Mouse (Mus musculus) heart, embryonic 13.5 days (tissue): ENCODE data around the gene Wipi2. TPM values are rescaled to one million over a fixed set of nuclear protein-coding genes. Genes with fewer than 3 reads are reported as not detected.

ENCODE experiments used
- ATAC-seq: fragments of 200-750 bp; cut with Nextera tagmentation; 2 replicates; pipeline ENCODE4 v1.8.0; 2017; ENCODE audit warnings: moderate TSS enrichment; ENCODE audit not compliant: insufficient number of reproducible peaks, low FRiP score, low TSS enrichment; ENCODE audit errors: extremely low read depth
- H3K27ac ChIP-seq: fragments of 300-500 bp; sonication (generic); replicated peaks from 2 replicates; pipeline ENCODE4 v1.5.1; 2015; ENCODE audit warnings: moderate library complexity, mild to moderate bottlenecking, inconsistent platforms
- H3K27me3 ChIP-seq: fragments of 300-500 bp; sonication (generic); replicated peaks from 2 replicates; pipeline ENCODE4 v1.6.1; 2015; ENCODE audit warnings: mild to moderate bottlenecking, inconsistent platforms
- H3K36me3 ChIP-seq: fragments of 300-500 bp; sonication (generic); 2 replicates; pipeline ENCODE4 v1.6.1; 2015; ENCODE audit warnings: mild to moderate bottlenecking, inconsistent platforms
- H3K4me1 ChIP-seq: fragments of 300-500 bp; sonication (generic); 2 replicates; pipeline ENCODE4 v1.6.1; 2015; ENCODE audit warnings: inconsistent platforms
- H3K4me2 ChIP-seq: fragments of 300-500 bp; sonication (generic); 2 replicates; pipeline ENCODE4 v1.6.1; 2015; ENCODE audit warnings: inconsistent platforms, mild to moderate bottlenecking, moderate library complexity
- H3K4me3 ChIP-seq: fragments of 300-500 bp; sonication (generic); 2 replicates; pipeline ENCODE4 v1.5.1; 2015; ENCODE audit warnings: moderate library complexity, mild to moderate bottlenecking, inconsistent platforms
- H3K9ac ChIP-seq: fragments of 300-500 bp; sonication (generic); 2 replicates; pipeline ENCODE4 v1.6.1; 2015; ENCODE audit warnings: inconsistent platforms, mild to moderate bottlenecking, moderate library complexity
- H3K9me3 ChIP-seq: fragments of 300-500 bp; sonication (generic); 2 replicates; pipeline ENCODE4 v1.6.1; 2016; ENCODE audit warnings: inconsistent platforms
- WGBS: fragments of 180-500 bp; shearing (Covaris S2); methylation state at CpG from one replicate; pipeline ENCODE4 v1.1.7; 2015; ENCODE audit warnings: mixed read lengths; 5-methylcytosine and 5-hydroxymethylcytosine counted together
- polyA plus RNA-seq: library from polyadenylated mRNA; unstranded; fragments of >200 nt; fragmentation: Nextera tagmentation; extraction: Ambion mirVana; gene quantifications from 2 replicates; pipeline ENCODE4 v1.2.1, GENCODE M21; 2015

The Wipi2 gene
- polyA plus RNA-seq, 1 experiment from 2014 or later, result 25.8 TPM

- Histone ChIP-seq H3K9me3 (no peaks in the 10 kb centered on the region), H3K27me3 (no peaks in the 10 kb centered on the region), H3K27ac (no peak overlapping the region), H3K4me1 (no peaks in the 10 kb centered on the region), H3K9ac (no peak overlapping the region; the same call in 1 of the 2 replicates), H3K4me2 (no peak overlapping the region), H3K36me3 (peaks cover 75% of the 10 kb centered on the region), H3K4me3 (no peak overlapping the region)
- 86% methylated on average over 11 of the region's 11 CpGs for WGBS
- ATAC-seq, result no peak
Observed at GRCm38 (mm10) chr5:142668556-142669263, 41.2 kb downstream of the Wipi2 start.

DNA sequence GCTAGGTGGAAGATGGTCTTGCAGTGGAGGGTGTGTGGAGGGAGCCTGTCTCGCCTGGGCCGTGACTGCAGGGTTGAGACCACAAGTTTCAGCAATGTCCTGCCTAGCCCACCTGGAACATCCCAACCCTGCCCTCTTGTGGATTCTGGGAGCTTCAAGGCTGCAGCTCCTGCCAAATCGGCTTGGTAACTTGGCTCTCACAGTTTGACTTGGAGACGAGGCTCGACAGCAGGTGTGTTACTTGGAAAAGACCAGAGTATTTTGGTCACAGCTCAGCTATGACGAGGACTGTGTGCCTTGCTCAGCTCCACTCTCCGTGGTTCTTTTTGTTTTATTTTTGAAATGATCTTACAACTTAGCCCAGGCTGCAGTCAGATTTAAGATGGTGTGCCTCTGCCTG lies 42.2 kb downstream of the Wipi2 start:
- H3K9me3 ChIP-seq, result no peaks in the 10 kb centered on the region
- no peak overlapping the region for H3K9ac ChIP-seq
- H3K27me3 ChIP-seq, result no peaks in the 10 kb centered on the region
- H3K4me3 ChIP-seq, result no peak overlapping the region
- H3K36me3 ChIP-seq, result peaks cover 65% of the 10 kb centered on the region
- WGBS, result 76% methylated on average over 7 of the region's 7 CpGs
- no peaks in the 10 kb centered on the region for H3K4me1 ChIP-seq
- ATAC-seq, result no peak
- no peak overlapping the region for H3K27ac ChIP-seq
- no peak overlapping the region for H3K4me2 ChIP-seq

- Histone ChIP-seq H3K36me3 (peaks cover 32% of the 10 kb centered on the region), H3K4me3 (no peak overlapping the region), H3K4me2 (no peak overlapping the region), H3K4me1 (no peaks in the 10 kb centered on the region), H3K27ac (no peak overlapping the region), H3K9ac (no peak overlapping the region), H3K9me3 (no peaks in the 10 kb centered on the region), H3K27me3 (no peaks in the 10 kb centered on the region)
- ATAC-seq, result no peak
- WGBS, result 26% methylated on average over 5 of the region's 5 CpGs
Observed at GRCm38 (mm10) chr5:142673082-142673481, 45.6 kb downstream of the Wipi2 start.

DNA sequence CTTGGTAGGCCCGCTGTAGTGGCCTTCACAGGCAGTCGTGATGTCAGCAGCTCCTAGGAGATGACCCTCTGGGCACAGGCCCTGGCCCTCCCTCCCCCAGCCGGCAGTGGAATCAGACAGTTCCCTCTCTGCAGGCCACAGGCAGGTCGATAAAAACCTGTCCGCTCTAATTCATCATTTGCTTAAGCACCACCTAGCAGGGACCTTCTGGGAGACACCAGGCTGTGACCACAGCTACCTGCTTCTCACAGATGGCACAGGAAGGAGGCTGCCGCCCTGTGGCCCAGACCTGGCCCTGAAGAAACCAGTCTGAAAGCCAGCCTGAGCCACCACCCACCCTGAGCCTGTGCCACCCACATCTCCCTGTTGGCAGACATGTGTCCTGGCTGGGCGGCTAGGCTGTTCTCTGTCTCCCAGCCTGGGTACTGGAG lies 50.7 kb downstream of the Wipi2 start:
- H3K4me2 ChIP-seq, result no peak overlapping the region
- H3K9ac ChIP-seq, result no peak overlapping the region
- H3K4me3 ChIP-seq, result no peak overlapping the region
- peaks cover 5% of the 10 kb centered on the region for H3K9me3 ChIP-seq
- 61% methylated on average over 7 of the region's 7 CpGs for WGBS
- no peaks in the 10 kb centered on the region for H3K27me3 ChIP-seq
- no peak for ATAC-seq
- H3K36me3 ChIP-seq, result no peaks in the 10 kb centered on the region
- no peak overlapping the region for H3K27ac ChIP-seq
- no peaks in the 10 kb centered on the region for H3K4me1 ChIP-seq

DNA sequence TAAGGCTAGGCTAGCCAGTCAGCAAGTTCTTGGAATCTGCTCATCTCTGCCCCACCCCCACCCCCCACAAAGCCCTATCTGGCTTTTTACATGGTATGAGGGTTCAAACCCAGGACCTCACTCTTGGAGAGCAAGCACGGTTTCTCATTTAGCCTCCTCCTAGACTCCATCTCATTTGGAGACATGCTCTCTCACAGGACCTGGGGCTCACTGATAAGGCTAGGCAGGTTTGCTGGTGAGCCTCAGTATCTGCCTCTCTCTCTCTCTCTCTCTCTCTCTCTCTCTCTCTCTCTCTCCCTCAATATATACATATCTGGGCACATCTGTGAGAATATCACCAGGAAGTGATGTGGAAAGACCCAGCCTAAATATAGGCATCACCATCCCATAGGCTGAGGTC lies 51.6 kb downstream of the Wipi2 start:
- no peak for ATAC-seq
- 67% methylated on average over 1 of the region's 1 CpGs for WGBS
- H3K4me2 ChIP-seq, result no peak overlapping the region
- H3K27ac ChIP-seq, result no peak overlapping the region
- H3K27me3 ChIP-seq, result no peaks in the 10 kb centered on the region
- peaks cover 7% of the 10 kb centered on the region for H3K9me3 ChIP-seq
- H3K4me3 ChIP-seq, result no peak overlapping the region
- H3K36me3 ChIP-seq, result no peaks in the 10 kb centered on the region
- H3K4me1 ChIP-seq, result no peaks in the 10 kb centered on the region
- no peak overlapping the region for H3K9ac ChIP-seq

GRCm38 (mm10) chr5:142681911-142682310 lies 54.4 kb downstream of the Wipi2 start:
- Histone ChIP-seq H3K36me3 (no peaks in the 10 kb centered on the region), H3K9ac (no peak overlapping the region), H3K27ac (no peak overlapping the region), H3K27me3 (0 out of 2 replicates have a peak, but pooled peaks cover 6% of the 10 kb centered on the region), H3K4me2 (no peak overlapping the region), H3K4me3 (no peak overlapping the region), H3K9me3 (peaks cover 7% of the 10 kb centered on the region), H3K4me1 (no peaks in the 10 kb centered on the region)
- ATAC-seq, result no peak
- WGBS, result 77% methylated on average over 3 of the region's 3 CpGs

GRCm38 (mm10) chr5:142682529-142682928 lies 55.0 kb downstream of the Wipi2 start:
- H3K4me2 ChIP-seq, result no peak overlapping the region
- H3K27ac ChIP-seq, result no peak overlapping the region
- no peak for ATAC-seq
- H3K36me3 ChIP-seq, result no peaks in the 10 kb centered on the region
- 0 out of 2 replicates have a peak, but pooled peaks cover 11% of the 10 kb centered on the region for H3K27me3 ChIP-seq
- no peak overlapping the region for H3K9ac ChIP-seq
- no peak overlapping the region for H3K4me3 ChIP-seq
- H3K9me3 ChIP-seq, result peaks cover 7% of the 10 kb centered on the region
- no peaks in the 10 kb centered on the region for H3K4me1 ChIP-seq
- WGBS, result 79% methylated on average over 5 of the region's 5 CpGs

DNA sequence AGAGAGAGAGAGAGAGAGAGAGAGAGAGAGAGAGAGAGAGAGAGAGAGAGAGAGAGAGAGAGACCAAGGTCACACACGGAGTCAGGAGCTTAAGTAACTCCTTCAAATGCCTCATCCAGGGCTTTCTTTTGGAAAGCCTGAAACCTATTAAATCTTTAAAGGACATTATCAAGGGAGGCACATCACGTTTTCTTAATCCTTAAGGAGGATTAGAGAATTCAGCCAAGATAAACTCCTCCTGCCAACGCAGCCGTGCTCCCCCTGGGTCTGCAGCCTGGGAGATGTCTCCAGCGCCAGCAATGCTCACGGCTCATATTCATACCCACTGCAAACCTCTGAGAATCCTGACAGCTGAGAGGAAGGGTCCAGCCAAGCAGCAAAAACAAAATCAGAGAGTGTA lies 61.4 kb downstream of the Wipi2 start:
- H3K9ac ChIP-seq, result no peak overlapping the region
- no peaks in the 10 kb centered on the region for H3K4me1 ChIP-seq
- no peak for ATAC-seq
- WGBS, result 40% methylated on average over 6 of the region's 6 CpGs
- H3K36me3 ChIP-seq, result no peaks in the 10 kb centered on the region
- no peak overlapping the region for H3K4me3 ChIP-seq
- no peaks in the 10 kb centered on the region for H3K9me3 ChIP-seq
- H3K27me3 ChIP-seq, result peaks cover 33% of the 10 kb centered on the region
- no peak overlapping the region for H3K4me2 ChIP-seq
- no peak overlapping the region for H3K27ac ChIP-seq

DNA sequence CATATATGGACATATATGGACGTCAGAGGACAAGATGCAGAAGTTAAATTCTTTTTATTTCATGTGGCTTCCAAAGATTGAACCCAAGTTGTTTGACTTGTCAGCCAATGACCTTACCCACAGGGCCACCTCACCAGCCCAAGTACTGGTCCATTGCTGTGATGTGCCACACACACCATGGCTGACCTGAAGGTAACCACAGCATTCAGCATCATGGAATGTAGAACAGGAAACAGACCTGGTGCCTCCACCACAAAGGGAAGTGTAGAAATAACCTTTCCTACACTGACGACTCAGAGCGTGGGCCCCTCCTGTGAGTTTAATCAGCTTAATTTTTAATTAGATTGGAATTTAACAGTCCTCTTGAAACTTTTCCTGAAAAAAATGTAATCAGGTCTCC lies 62.8 kb downstream of the Wipi2 start:
- no peak overlapping the region for H3K9ac ChIP-seq
- no peaks in the 10 kb centered on the region for H3K4me1 ChIP-seq
- 68% methylated on average over 3 of the region's 3 CpGs for WGBS
- no peak overlapping the region for H3K4me2 ChIP-seq
- no peak overlapping the region for H3K27ac ChIP-seq
- H3K9me3 ChIP-seq, result no peaks in the 10 kb centered on the region
- no peak overlapping the region for H3K4me3 ChIP-seq
- no peaks in the 10 kb centered on the region for H3K36me3 ChIP-seq
- no peak for ATAC-seq
- peaks cover 39% of the 10 kb centered on the region for H3K27me3 ChIP-seq

DNA sequence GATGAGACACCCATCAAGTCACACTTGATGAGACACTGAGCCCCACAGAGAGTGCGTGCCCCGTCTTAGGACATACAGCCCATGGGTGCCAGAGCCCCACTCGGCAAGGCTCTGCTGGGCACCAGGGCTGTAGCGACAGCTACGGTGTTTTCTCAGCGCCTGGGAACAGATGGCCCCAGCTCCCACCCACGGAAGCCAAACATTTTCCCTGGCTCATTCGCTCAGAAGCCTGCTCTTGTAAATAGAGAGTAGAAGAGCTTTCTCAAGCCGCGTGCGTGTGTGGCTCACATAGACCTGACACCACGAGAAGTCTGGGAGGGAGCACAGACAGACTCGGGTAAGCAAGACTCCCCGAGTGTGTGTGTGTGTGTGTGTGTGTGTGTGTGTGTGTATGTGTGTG lies 64.8 kb downstream of the Wipi2 start, which contains the start of gene Slc29a4:
TSS of gene Slc29a4 (plus strand) at position 265 of the 400 bp plus-strand sequence.
- Histone ChIP-seq H3K36me3 (no peaks in the 10 kb centered on the region), H3K27ac (no peak within 1 kb of the TSS), H3K9ac (no peak within 1 kb of the TSS), H3K4me1 (no peaks in the 10 kb centered on the region), H3K27me3 (peaks cover 49% of the 10 kb centered on the region), H3K9me3 (no peaks in the 10 kb centered on the region), H3K4me2 (no peak within 1 kb of the TSS), H3K4me3 (no peak within 1 kb of the TSS)
- no peak for ATAC-seq
- WGBS, result 56% methylated on average over 14 of the region's 14 CpGs

- WGBS, result 60% methylated on average over 12 of the region's 12 CpGs
Observed at GRCm38 (mm10) chr5:142692971-142693737, 65.7 kb downstream of the Wipi2 start.

More at GRCm38 (mm10) chr5:142692971-142693737, 65.7 kb downstream of the Wipi2 start:
- Histone ChIP-seq H3K4me1 (no peaks in the 10 kb centered on the region), H3K4me2 (no peak overlapping the region), H3K27ac (no peak overlapping the region), H3K27me3 (peaks cover 54% of the 10 kb centered on the region), H3K9ac (no peak overlapping the region), H3K9me3 (no peaks in the 10 kb centered on the region), H3K4me3 (no peak overlapping the region), H3K36me3 (no peaks in the 10 kb centered on the region)
- no peak for ATAC-seq
